Mouse (Mus musculus) yolk sac, embryonic 10.5 days (tissue): ENCODE results near the gene Tpp2.
"Not testable (repeated sequence)": the region's sequence is repeated elsewhere in the genome, so short reads cannot be mapped to it uniquely, and the experiment has no call there.

ENCODE experiments used
- DNase-seq: peaks from one replicate; pipeline ENCODE4 v3.0.0-alpha.2; 2017; ENCODE audit warnings: low spot score

Tpp2 gene

GRCm38 (mm10) chr1:44019934-44020333 is 86.5 kb downstream of the Tpp2 start, which contains the start of gene Mettl21c:
Gene Mettl21c, minus strand, starts transcription at chr1:44020034.
- DNase-seq: no peak

- no peak for DNase-seq
Observed at GRCm38 (mm10) chr1:44022656-44023055, 89.2 kb downstream of the Tpp2 start.

- no peak for DNase-seq
Observed at GRCm38 (mm10) chr1:44027651-44028050, 94.2 kb downstream of the Tpp2 start.

- DNase-seq: no peak
Observed at GRCm38 (mm10) chr1:44032213-44032612, 98.8 kb downstream of the Tpp2 start.

GRCm38 (mm10) chr1:44032948-44033347 is 99.5 kb downstream of the Tpp2 start:
- no peak for DNase-seq

DNA sequence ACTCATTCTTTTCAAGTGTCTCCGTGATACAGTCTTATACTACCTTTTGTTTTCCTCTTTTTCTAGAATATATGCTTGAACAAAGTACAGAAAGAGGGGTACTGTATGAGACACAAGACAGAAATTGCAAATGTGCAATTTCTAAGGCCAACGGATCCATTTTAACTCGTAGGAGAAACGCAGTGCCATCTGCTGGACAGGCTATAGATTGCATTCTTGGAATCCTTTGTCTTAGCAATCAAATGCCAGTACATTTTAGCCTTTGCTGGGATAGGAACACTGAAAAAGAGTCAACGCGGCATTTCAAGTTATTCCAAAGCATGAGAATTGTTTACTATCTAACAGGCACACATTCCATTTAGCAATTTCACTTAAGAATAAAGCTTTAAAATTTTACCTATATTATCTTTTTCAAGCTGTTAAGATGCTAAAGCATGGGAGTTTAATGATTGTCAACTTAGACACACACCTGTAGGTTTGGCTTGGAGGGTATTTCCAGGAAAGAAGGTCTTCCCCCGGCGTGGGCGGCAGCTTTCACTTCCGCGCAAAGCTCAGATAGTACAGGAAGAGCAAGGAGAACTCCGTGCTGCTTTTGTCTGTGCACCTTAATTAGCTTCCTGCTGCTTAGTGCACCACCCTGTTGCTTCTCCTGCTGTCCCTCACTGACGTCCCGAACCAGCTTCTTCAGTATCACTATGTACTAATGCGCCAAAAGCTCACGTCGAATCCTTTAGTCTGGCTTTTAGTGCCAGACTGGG is 108.5 kb downstream of the Tpp2 start:
- peak; percentile 28 for DNase-seq

- no peak for DNase-seq
Observed at GRCm38 (mm10) chr1:44042555-44042915, 109.1 kb downstream of the Tpp2 start.

GRCm38 (mm10) chr1:44045689-44046088 is 112.2 kb downstream of the Tpp2 start:
- DNase-seq: not testable (repeated sequence)

DNA sequence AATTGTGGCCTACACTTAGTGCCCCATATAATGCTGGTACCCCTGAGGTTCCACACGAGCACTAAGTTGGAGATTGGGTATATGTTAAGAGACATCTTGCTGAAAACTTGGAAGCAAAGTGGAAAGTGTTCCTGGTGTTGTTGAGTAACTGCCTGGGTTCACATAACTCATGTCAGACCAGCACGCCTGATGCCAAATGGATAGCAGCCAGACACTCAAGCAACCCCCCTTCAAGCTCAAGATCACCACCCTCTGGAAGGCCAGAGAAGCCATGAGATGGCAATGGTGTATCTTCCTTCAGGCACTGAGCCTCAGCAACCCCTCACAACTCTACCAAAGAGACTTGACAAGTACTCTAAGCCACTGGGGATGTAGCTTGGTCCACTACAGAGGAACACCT is 113.1 kb downstream of the Tpp2 start:
- DNase-seq: no peak
